Mouse (Mus musculus): ENCODE measurements around the gene Cct4.
A peak's percentile ranks its signal among the peaks of the same experiment; 100 is the strongest.

DNA sequence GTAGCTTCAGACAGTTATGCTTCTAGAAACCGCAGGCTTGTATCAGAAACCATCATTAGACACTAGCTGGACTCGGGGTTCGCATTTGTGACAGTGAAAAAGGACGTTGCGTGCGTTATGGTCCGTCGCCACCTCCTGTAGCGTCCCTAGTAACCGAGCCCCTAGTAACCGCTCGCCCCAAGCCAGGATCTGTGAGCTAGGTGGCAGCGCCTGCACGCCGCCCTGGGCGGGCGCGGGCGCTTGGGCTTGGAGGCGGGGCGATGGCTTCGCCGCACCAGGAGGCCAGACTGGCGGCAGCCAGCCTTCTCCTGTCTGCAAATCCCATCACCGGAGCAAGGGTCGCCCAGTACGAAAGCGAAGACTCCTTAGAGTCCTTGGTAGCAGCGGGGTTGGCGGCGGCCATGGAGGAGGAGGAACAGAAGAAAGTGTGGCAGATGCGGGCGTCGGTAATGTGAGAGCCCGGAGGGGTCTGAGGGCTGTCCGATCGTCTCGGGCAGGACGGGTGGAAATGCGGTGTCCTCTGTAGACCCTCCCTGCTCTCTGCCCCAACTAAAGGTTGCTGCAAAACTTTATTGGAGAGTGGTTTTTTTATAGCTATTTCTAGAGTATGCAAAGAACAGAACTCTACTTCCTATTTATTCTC, 18.0 kb downstream of the Cct4 start:
- no peak for TF ChIP-seq CTCF (IDR thresholded peaks at IDR 0.05; ENCODE audit: borderline replicate concordance, insufficient read depth, low read depth, low read length)
- peak; percentile 59; the same call in 1 of the 2 replicates for TF ChIP-seq POLR2A (IDR thresholded peaks at IDR 0.05; ENCODE audit: borderline replicate concordance, insufficient read depth, low read length)

All from cerebellum, adult 2 months (tissue).